Mouse (Mus musculus): ENCODE measurements around the gene Cacna1c. TPM values are rescaled to one million over a fixed set of nuclear protein-coding genes. Genes with fewer than 3 reads are reported as not detected.

Gene Cacna1c
- total and polyA plus RNA-seq, 2 experiments from 2014 or later = 5.1 to 39.4 TPM

GRCm38 (mm10) chr6:118767698-118768097, 428.5 kb downstream of the Cacna1c start:
- no peaks in the 10 kb centered on the region for H3K36me3 ChIP-seq (ENCODE audit: insufficient read depth, low read length)
- H3K9me3 ChIP-seq (ENCODE audit: low read length) = no peaks in the 10 kb centered on the region
- no peak for TF ChIP-seq CTCF (IDR thresholded peaks at IDR 0.05; ENCODE audit: low read depth)
- DNase-seq (ENCODE audit: low spot score) (no peak), ATAC-seq (no peak)
- WGBS = 70% methylated on average over 6 of the region's 6 CpGs
- no peaks in the 10 kb centered on the region for H3K27me3 ChIP-seq (ENCODE audit: insufficient read depth, low read length)
- no peak overlapping the region for H3K9ac ChIP-seq (replicated peaks; ENCODE audit: low read length)
- H3K4me2 ChIP-seq (ENCODE audit: low read depth, low read length) = no peak overlapping the region
- no peak overlapping the region for H3K4me3 ChIP-seq (ENCODE audit: low read length)
- no peaks in the 10 kb centered on the region for H3K4me1 ChIP-seq (ENCODE audit: insufficient read depth, low read length)
- no peak overlapping the region for H3K27ac ChIP-seq

- no peaks in the 10 kb centered on the region for H3K9me3 ChIP-seq (ENCODE audit: low read length)
- no peaks in the 10 kb centered on the region for H3K27me3 ChIP-seq (ENCODE audit: insufficient read depth, low read length)
- DNase-seq (ENCODE audit: low spot score) (no peak), ATAC-seq (no peak)
- H3K4me3 ChIP-seq (ENCODE audit: low read length) = no peak overlapping the region
- H3K4me1 ChIP-seq (ENCODE audit: insufficient read depth, low read length) = no peaks in the 10 kb centered on the region
- WGBS = 50% methylated on average over 1 of the region's 1 CpGs
- no peak overlapping the region for H3K9ac ChIP-seq (replicated peaks; ENCODE audit: low read length)
- TF ChIP-seq CTCF (IDR thresholded peaks at IDR 0.05; ENCODE audit: low read depth) = no peak
- H3K36me3 ChIP-seq (ENCODE audit: insufficient read depth, low read length) = no peaks in the 10 kb centered on the region
- H3K27ac ChIP-seq = no peak overlapping the region
- no peak overlapping the region for H3K4me2 ChIP-seq (ENCODE audit: low read depth, low read length)
Observed at GRCm38 (mm10) chr6:118765261-118765660, 431.0 kb downstream of the Cacna1c start.

- H3K4me2 ChIP-seq (ENCODE audit: low read depth, low read length) = no peak overlapping the region
- H3K27ac ChIP-seq = no peak overlapping the region
- H3K4me3 ChIP-seq (ENCODE audit: low read length) = no peak overlapping the region
- ATAC-seq (no peak), DNase-seq (ENCODE audit: low spot score) (no peak)
- H3K4me1 ChIP-seq (ENCODE audit: insufficient read depth, low read length) = no peaks in the 10 kb centered on the region; the same call in 1 of the 2 replicates
- 78% methylated on average over 5 of the region's 5 CpGs for WGBS
- no peak overlapping the region for H3K9ac ChIP-seq (replicated peaks; ENCODE audit: low read length)
- TF ChIP-seq CTCF (IDR thresholded peaks at IDR 0.05; ENCODE audit: low read depth) = no peak
- H3K27me3 ChIP-seq (ENCODE audit: insufficient read depth, low read length) = no peaks in the 10 kb centered on the region
- H3K36me3 ChIP-seq (ENCODE audit: insufficient read depth, low read length) = no peaks in the 10 kb centered on the region
- no peaks in the 10 kb centered on the region for H3K9me3 ChIP-seq (ENCODE audit: low read length)
Observed at GRCm38 (mm10) chr6:118759015-118759414, 437.2 kb downstream of the Cacna1c start.

GRCm38 (mm10) chr6:118758290-118758907, 437.8 kb downstream of the Cacna1c start:
- Histone ChIP-seq H3K27ac (no peak overlapping the region), H3K4me3 (ENCODE audit: low read length) (no peak overlapping the region), H3K36me3 (ENCODE audit: insufficient read depth, low read length) (no peaks in the 10 kb centered on the region), H3K4me2 (ENCODE audit: low read depth, low read length) (no peak overlapping the region), H3K4me1 (ENCODE audit: insufficient read depth, low read length) (no peaks in the 10 kb centered on the region; the same call in 1 of the 2 replicates), H3K27me3 (ENCODE audit: insufficient read depth, low read length) (no peaks in the 10 kb centered on the region), H3K9me3 (ENCODE audit: low read length) (no peaks in the 10 kb centered on the region), H3K9ac (replicated peaks; ENCODE audit: low read length) (no peak overlapping the region)
- no peak for ATAC-seq
- no peak for DNase-seq (ENCODE audit: low spot score)
- TF ChIP-seq CTCF (IDR thresholded peaks at IDR 0.05; ENCODE audit: low read depth) = no peak
- WGBS = 58% methylated on average over 7 of the region's 7 CpGs

GRCm38 (mm10) chr6:118757533-118758289, 438.5 kb downstream of the Cacna1c start:
- TF ChIP-seq CTCF (IDR thresholded peaks at IDR 0.05; ENCODE audit: low read depth) = no peak
- Histone ChIP-seq H3K36me3 (ENCODE audit: insufficient read depth, low read length) (no peaks in the 10 kb centered on the region), H3K9me3 (ENCODE audit: low read length) (no peaks in the 10 kb centered on the region), H3K27me3 (ENCODE audit: insufficient read depth, low read length) (no peaks in the 10 kb centered on the region), H3K4me3 (ENCODE audit: low read length) (no peak overlapping the region), H3K4me2 (ENCODE audit: low read depth, low read length) (no peak overlapping the region), H3K27ac (no peak overlapping the region), H3K9ac (replicated peaks; ENCODE audit: low read length) (no peak overlapping the region), H3K4me1 (ENCODE audit: insufficient read depth, low read length) (no peaks in the 10 kb centered on the region; the same call in 1 of the 2 replicates)
- WGBS = 54% methylated on average over 12 of the region's 12 CpGs
- ATAC-seq (no peak), DNase-seq (ENCODE audit: low spot score) (no peak)

GRCm38 (mm10) chr6:118756511-118756910, 439.7 kb downstream of the Cacna1c start:
- no peak for DNase-seq (ENCODE audit: low spot score)
- TF ChIP-seq CTCF (IDR thresholded peaks at IDR 0.05; ENCODE audit: low read depth) = no peak
- H3K4me3 ChIP-seq (ENCODE audit: low read length) = no peak overlapping the region
- H3K27me3 ChIP-seq (ENCODE audit: insufficient read depth, low read length) = no peaks in the 10 kb centered on the region
- no peaks in the 10 kb centered on the region; the same call in 1 of the 2 replicates for H3K4me1 ChIP-seq (ENCODE audit: insufficient read depth, low read length)
- H3K27ac ChIP-seq = no peak overlapping the region
- WGBS = 36% methylated on average over 4 of the region's 4 CpGs
- no peak overlapping the region for H3K4me2 ChIP-seq (ENCODE audit: low read depth, low read length)
- ATAC-seq = no peak
- no peaks in the 10 kb centered on the region for H3K9me3 ChIP-seq (ENCODE audit: low read length)
- H3K9ac ChIP-seq (replicated peaks; ENCODE audit: low read length) = no peak overlapping the region
- no peaks in the 10 kb centered on the region for H3K36me3 ChIP-seq (ENCODE audit: insufficient read depth, low read length)

- no peak overlapping the region for H3K27ac ChIP-seq
- ATAC-seq = no peak
- no peaks in the 10 kb centered on the region for H3K27me3 ChIP-seq (ENCODE audit: insufficient read depth, low read length)
- no peak for TF ChIP-seq CTCF (IDR thresholded peaks at IDR 0.05; ENCODE audit: low read depth)
- H3K9me3 ChIP-seq (ENCODE audit: low read length) = no peaks in the 10 kb centered on the region
- H3K9ac ChIP-seq (replicated peaks; ENCODE audit: low read length) = no peak overlapping the region
- no peak overlapping the region for H3K4me3 ChIP-seq (ENCODE audit: low read length)
- H3K4me2 ChIP-seq (ENCODE audit: low read depth, low read length) = no peak overlapping the region
- no peak for DNase-seq (ENCODE audit: low spot score)
- 0 out of 2 replicates have a peak, but pooled peaks cover under 1% of the 10 kb centered on the region for H3K36me3 ChIP-seq (ENCODE audit: insufficient read depth, low read length)
- H3K4me1 ChIP-seq (ENCODE audit: insufficient read depth, low read length) = no peaks in the 10 kb centered on the region; the same call in 1 of the 2 replicates
- 85% methylated on average over 5 of the region's 5 CpGs for WGBS
Observed at GRCm38 (mm10) chr6:118755768-118756167, 440.4 kb downstream of the Cacna1c start.

All from hindbrain, postnatal 0 days (tissue).